Mouse (Mus musculus) liver, embryonic 16.5 days (tissue): ENCODE results near the gene Rdx. TPM values are rescaled to one million over a fixed set of nuclear protein-coding genes. Genes with fewer than 3 reads are reported as not detected.
"Not testable (repeated sequence)": the region's sequence is repeated elsewhere in the genome, so short reads cannot be mapped to it uniquely, and the experiment has no call there.

Experiments
- ATAC-seq: fragments of 200-750 bp; cut with Nextera tagmentation; 2 replicates; pipeline ENCODE4 v1.8.0; 2017; ENCODE audit warnings: low read depth, mild to moderate bottlenecking, moderate number of reproducible peaks, moderate library complexity
- H3K27ac ChIP-seq: fragments of 300-500 bp; sonication (generic); 2 replicates; pipeline ENCODE4 v1.5.1; 2014; ENCODE audit warnings: mild to moderate bottlenecking, low read length
- H3K27me3 ChIP-seq: fragments of 300-500 bp; sonication (generic); 2 replicates; pipeline ENCODE4 v1.6.1; 2014; ENCODE audit warnings: low read depth, low read length, mixed read lengths; ENCODE audit not compliant: control insufficient read depth, insufficient read depth
- H3K36me3 ChIP-seq: fragments of 300-500 bp; sonication (generic); 2 replicates; pipeline ENCODE4 v1.6.1; 2014; ENCODE audit warnings: mild to moderate bottlenecking; ENCODE audit not compliant: control insufficient read depth, insufficient read depth
- H3K4me1 ChIP-seq: fragments of 300-500 bp; sonication (generic); 2 replicates; pipeline ENCODE4 v1.6.1; 2014; ENCODE audit warnings: low read depth, low read length, mixed read lengths; ENCODE audit not compliant: control insufficient read depth
- H3K4me2 ChIP-seq: fragments of 300-500 bp; sonication (generic); 2 replicates; pipeline ENCODE4 v1.6.1; 2014; ENCODE audit warnings: low read depth, low read length, mixed read lengths
- H3K4me3 ChIP-seq: fragments of 300-500 bp; sonication (generic); 2 replicates; pipeline ENCODE4 v1.5.1; 2014; ENCODE audit warnings: low read depth, mild to moderate bottlenecking, low read length
- H3K9ac ChIP-seq: fragments of 300-500 bp; sonication (generic); 2 replicates; pipeline ENCODE4 v1.6.1; 2014; ENCODE audit warnings: low read depth, low read length
- H3K9me3 ChIP-seq: fragments of 300-500 bp; sonication (generic); replicated peaks from 2 replicates; pipeline ENCODE4 v1.6.1; 2016; ENCODE audit warnings: low read length; ENCODE audit not compliant: control insufficient read depth
- WGBS: fragments of 180-500 bp; shearing (Covaris S2); extraction: QIAGEN DNeasy Blood & Tissue Kit; methylation state at CpG from one replicate; pipeline ENCODE4 v1.1.7; 2014; ENCODE audit not compliant: insufficient replicate concordance; 5-methylcytosine and 5-hydroxymethylcytosine counted together
- polyA plus RNA-seq: library from polyadenylated mRNA; unstranded; fragments of >200 nt; fragmentation: Nextera tagmentation; extraction: Ambion mirVana; gene quantifications from 2 replicates; pipeline ENCODE4 v1.2.1, GENCODE M21; 2015

Gene Rdx
- polyA plus RNA-seq, 1 experiment from 2014 or later, result 54.9 TPM

DNA sequence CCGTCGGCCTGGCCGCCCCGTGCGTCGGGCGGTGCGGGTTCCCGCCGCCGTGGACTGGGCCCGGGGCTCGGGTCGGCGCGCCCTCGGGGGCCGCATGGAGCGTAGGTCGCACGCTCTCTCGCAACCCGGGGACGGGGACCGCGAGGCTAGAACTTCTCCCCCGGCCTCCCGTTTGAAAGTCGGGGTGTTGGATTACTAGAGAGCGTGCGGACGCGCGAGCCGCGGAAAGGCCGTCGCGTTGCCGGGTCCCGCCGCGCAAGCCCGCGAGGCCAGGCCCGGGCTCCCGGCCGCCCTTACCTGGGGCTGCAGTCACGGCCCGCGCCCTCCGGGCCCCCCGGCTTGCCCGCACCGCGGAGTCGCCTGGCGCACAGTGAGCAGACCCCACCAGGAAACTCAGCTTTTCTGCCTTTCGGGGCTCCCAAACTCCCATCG lies 1.7 kb downstream of the Rdx start:
- H3K4me2 ChIP-seq, result peak overlapping the region; percentile 86
- H3K36me3 ChIP-seq, result no peaks in the 10 kb centered on the region
- ATAC-seq, result peak; percentile 58
- peaks cover 21% of the 10 kb centered on the region for H3K4me1 ChIP-seq
- H3K4me3 ChIP-seq, result peak overlapping the region; percentile 92
- H3K27ac ChIP-seq, result peak overlapping the region; percentile 92
- peak overlapping the region; percentile 95 for H3K9ac ChIP-seq
- H3K9me3 ChIP-seq, result no peaks in the 10 kb centered on the region
- no peaks in the 10 kb centered on the region for H3K27me3 ChIP-seq
- under 1% methylated on average over 60 of the region's 60 CpGs for WGBS

DNA sequence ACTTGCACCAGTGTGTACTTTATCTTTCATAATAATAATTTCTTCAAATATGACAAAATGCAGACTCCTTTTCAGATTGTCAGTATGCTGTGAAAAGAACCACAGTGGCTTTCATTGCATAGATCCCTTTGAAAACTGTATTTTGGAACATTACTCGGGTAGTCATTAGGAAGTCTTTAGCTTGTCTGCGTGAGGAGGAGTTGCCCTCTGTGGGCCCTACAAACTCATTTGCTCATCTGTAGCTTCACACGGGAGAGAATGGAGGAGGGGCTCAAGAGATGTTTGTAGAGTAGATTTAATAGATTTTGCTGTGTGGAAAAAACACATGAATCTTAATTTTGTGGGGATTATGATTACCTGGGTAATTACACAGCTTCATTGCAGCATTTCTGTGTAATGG lies 2.6 kb downstream of the Rdx start:
- no peak for ATAC-seq
- WGBS, result 0% methylated on average over 3 of the region's 3 CpGs
- Histone ChIP-seq H3K4me1 (peaks cover 21% of the 10 kb centered on the region), H3K27me3 (no peaks in the 10 kb centered on the region), H3K9ac (peak overlapping the region; percentile 95), H3K9me3 (no peaks in the 10 kb centered on the region), H3K36me3 (no peaks in the 10 kb centered on the region), H3K4me2 (peak overlapping the region; percentile 86), H3K4me3 (peak overlapping the region; percentile 92), H3K27ac (no peak overlapping the region)

DNA sequence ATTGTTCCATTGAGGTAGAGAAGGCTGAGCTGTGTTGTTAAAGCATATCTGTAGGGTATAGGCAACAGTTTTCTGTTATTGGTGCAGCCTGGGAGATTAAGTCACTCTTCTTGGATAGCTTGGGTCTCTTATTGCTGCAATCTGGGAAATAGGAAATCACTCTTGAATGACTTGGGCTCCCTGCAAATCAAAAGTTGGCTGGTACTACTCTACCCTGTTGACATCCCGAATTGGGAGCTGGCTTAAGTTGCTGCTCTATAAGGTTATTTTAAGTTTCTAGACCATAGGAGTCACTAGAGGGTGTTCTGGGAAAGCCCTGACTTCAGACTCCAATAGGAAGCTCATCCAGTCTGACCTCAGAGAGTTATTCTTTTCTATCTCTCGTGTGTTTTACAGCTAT lies 3.4 kb downstream of the Rdx start:
- Histone ChIP-seq H3K4me3 (peak overlapping the region; percentile 20; the same call in 1 of the 2 replicates), H3K27ac (no peak overlapping the region), H3K4me1 (peaks cover 24% of the 10 kb centered on the region), H3K9ac (no peak overlapping the region), H3K9me3 (no peaks in the 10 kb centered on the region), H3K36me3 (no peaks in the 10 kb centered on the region), H3K27me3 (no peaks in the 10 kb centered on the region), H3K4me2 (peak overlapping the region; percentile 86)
- ATAC-seq, result no peak
- 37% methylated on average over 2 of the region's 2 CpGs for WGBS

DNA sequence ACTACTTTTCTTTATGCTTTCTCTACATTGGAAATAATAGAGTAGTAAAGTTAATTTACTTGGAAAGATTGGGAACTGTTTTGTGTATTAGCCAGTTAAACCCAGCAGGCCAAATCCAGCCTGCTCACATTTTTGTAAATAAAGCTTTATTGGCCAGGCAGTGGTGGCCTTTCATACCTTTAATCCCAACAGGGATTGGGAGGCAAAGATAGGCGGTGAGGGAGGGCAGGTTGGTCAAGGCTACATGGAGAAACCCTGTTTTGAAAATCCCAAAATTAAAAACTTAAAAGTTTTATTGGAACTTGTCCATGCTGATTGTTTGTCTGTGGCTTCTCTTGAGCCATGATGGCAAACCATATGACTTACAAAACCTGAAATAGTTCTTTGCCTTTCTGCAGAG lies 5.2 kb downstream of the Rdx start:
- no peak overlapping the region for H3K4me2 ChIP-seq
- no peak for ATAC-seq
- no peaks in the 10 kb centered on the region for H3K27me3 ChIP-seq
- H3K4me3 ChIP-seq, result no peak overlapping the region
- H3K27ac ChIP-seq, result no peak overlapping the region
- H3K9me3 ChIP-seq, result no peaks in the 10 kb centered on the region
- peaks cover 19% of the 10 kb centered on the region for H3K4me1 ChIP-seq
- no peak overlapping the region for H3K9ac ChIP-seq
- H3K36me3 ChIP-seq, result no peaks in the 10 kb centered on the region
- WGBS, result 66% methylated on average over 1 of the region's 1 CpGs

DNA sequence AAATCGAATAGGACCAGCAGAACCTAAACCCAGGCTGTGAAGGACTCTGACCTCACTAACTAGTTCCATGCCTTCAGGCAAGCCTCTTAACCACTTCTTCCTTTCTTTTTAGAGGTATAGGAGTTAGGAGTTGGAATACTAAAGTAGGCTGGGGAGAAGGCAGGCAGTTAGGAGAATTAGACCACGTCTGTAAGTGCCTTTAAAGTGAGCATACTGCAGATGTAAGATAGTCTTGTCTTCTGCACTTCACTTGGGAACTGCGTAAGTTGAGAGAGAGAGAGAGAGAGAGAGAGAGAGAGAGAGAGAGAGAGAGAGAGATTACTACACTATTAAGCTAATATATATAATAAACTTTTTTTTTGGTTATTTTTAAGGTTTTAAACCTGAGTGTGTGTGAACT lies 8.3 kb downstream of the Rdx start:
- Histone ChIP-seq H3K4me2 (no peak overlapping the region), H3K4me3 (no peak overlapping the region), H3K27ac (no peak overlapping the region), H3K9me3 (no peaks in the 10 kb centered on the region), H3K9ac (peak overlapping the region; percentile 19; the same call in 1 of the 2 replicates), H3K27me3 (no peaks in the 10 kb centered on the region), H3K36me3 (no peaks in the 10 kb centered on the region), H3K4me1 (peaks cover 13% of the 10 kb centered on the region)
- 38% methylated on average over 3 of the region's 3 CpGs for WGBS
- ATAC-seq, result no peak

DNA sequence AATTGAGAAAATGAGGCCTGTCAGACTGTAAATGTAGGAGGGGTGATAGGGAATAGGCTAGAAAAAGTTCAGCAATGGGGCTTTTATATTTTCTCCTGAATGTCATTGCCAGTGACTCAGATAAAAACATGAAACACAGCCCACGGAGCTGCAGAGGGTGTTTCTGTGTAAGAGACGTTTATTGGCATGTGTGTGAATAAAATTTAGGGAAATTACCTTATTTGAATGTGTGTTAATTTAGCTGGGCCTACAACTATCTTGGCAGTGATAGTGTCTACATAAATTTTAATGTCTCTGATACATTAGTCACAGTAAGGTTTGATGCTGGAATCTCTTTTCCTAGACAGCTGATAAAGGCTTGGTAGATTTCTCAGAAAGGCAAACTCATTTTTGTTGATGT lies 12.8 kb downstream of the Rdx start:
- Histone ChIP-seq H3K9me3 (no peaks in the 10 kb centered on the region), H3K36me3 (peaks cover 17% of the 10 kb centered on the region), H3K9ac (no peak overlapping the region), H3K4me3 (no peak overlapping the region), H3K27ac (no peak overlapping the region), H3K4me1 (peaks cover 9% of the 10 kb centered on the region), H3K27me3 (no peaks in the 10 kb centered on the region), H3K4me2 (no peak overlapping the region)
- 45% methylated on average over 2 of the region's 2 CpGs for WGBS
- ATAC-seq, result no peak

DNA sequence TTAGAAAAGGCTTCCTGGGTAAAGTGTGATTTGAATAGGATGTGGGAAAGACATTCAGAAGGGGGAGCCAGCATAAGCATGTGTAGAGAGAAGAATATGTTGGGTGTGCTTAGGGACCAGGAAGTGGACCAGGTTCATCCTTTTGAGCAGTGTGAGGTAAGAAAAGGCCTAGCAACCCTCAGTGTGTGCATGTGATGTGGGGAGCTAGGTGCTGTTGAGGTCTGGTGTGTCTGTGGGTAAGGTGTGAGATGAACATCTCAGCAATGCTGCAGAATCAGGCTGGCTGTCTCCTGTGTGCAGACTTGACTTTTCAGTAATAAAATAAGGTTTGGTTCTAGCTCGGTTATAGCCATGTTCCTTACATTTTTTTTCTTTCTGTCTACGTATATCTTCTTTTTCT lies 23.1 kb downstream of the Rdx start:
- no peak overlapping the region for H3K27ac ChIP-seq
- H3K4me1 ChIP-seq, result no peaks in the 10 kb centered on the region
- H3K36me3 ChIP-seq, result peaks cover 59% of the 10 kb centered on the region
- no peaks in the 10 kb centered on the region for H3K27me3 ChIP-seq
- 88% methylated on average over 2 of the region's 2 CpGs for WGBS
- H3K4me3 ChIP-seq, result no peak overlapping the region
- H3K9ac ChIP-seq, result no peak overlapping the region
- no peak for ATAC-seq
- no peak overlapping the region for H3K4me2 ChIP-seq
- no peaks in the 10 kb centered on the region for H3K9me3 ChIP-seq

DNA sequence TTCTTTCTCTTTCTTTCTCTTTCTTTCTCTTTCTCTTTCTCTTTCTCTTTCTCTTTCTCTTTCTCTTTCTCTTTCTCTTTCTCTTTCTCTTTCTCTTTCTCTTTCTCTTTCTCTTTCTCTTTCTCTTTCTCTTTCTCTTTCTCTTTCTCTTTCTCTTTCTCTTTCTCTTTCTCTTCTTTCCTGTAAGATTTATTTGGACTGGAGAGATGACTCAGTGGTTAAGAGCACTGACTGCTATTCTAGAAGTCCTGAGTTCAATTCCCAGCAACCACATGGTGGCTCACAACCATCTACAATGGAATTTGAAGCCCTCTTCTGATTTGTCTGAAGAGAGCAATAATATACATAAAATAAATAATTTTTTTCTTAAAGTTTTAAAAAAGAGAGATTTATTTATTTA lies 24.4 kb downstream of the Rdx start:
- not testable (repeated sequence) for H3K4me3 ChIP-seq, H3K27ac ChIP-seq, H3K4me2 ChIP-seq, H3K4me1 ChIP-seq, H3K27me3 ChIP-seq, ATAC-seq, H3K9ac ChIP-seq, H3K9me3 ChIP-seq
- H3K36me3 ChIP-seq, result peaks cover 56% of the 10 kb centered on the region

DNA sequence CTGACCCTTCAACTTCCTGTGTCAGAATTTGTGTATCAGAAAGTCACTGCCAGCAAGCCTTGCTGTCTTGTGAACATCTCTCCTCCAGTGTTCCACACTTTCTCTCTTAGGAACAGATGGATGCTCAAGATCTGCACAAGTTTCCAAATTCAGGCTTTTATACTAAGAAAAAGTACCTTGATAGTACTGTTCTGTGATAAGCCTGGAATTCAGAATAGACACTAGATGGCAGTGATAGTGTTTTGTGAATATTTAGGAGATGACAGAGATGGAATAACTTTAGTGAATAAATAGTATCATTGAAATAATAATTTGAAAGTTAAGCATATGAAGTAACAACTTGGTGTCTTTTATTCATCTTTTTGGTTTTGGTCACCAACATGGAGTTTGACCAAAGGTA lies 25.2 kb downstream of the Rdx start:
- Histone ChIP-seq H3K36me3 (peaks cover 56% of the 10 kb centered on the region), H3K4me1 (no peaks in the 10 kb centered on the region), H3K4me3 (no peak overlapping the region), H3K27me3 (no peaks in the 10 kb centered on the region), H3K4me2 (no peak overlapping the region), H3K27ac (no peak overlapping the region), H3K9ac (no peak overlapping the region), H3K9me3 (no peaks in the 10 kb centered on the region)
- no peak for ATAC-seq

DNA sequence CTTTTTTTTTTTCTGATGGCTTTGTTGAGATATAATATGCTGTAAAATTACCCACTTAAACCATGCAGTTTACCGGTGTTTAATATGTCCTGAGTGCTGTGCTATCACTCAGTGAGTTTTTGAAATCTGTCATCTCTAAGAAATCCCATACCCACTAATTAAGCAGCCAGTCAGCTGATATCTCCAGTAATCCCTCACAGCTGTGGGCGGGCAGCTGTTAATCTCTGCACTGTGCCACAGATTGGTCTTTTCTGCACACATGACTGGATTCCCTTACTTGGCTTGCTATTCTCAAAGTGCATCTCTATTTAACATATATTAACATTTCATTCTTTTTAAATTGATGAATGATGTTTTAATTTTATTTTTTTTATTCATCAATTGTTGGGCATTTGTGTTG lies 29.1 kb downstream of the Rdx start:
- ATAC-seq, result no peak
- H3K9me3 ChIP-seq, result no peaks in the 10 kb centered on the region
- H3K9ac ChIP-seq, result no peak overlapping the region
- no peak overlapping the region for H3K27ac ChIP-seq
- H3K4me2 ChIP-seq, result no peak overlapping the region
- peaks cover 47% of the 10 kb centered on the region for H3K36me3 ChIP-seq
- H3K4me3 ChIP-seq, result no peak overlapping the region
- 73% methylated on average over 2 of the region's 2 CpGs for WGBS
- H3K4me1 ChIP-seq, result no peaks in the 10 kb centered on the region
- H3K27me3 ChIP-seq, result no peaks in the 10 kb centered on the region
